Comparison of ENCODE assay signal across 27 mouse cellular contexts in the genomic region with DNA sequence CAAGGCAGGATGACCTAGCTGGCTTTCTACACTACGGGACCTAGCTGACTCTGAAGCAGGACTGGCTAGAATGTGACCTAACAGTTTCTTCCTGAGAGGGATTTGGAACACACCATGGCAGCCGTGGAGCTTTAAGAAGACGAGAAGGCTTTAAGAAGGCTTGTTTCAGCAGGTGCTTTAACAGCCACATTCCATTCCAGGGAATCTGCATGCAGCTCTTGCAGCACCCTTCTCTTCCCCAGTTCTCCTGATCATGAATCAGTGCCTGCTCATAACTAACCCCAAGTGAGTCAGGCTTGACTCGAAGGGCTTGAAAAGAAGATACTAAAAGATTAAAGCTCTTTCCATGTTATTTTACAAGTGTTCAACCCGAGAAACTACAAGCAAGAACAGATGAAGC. TPM values are rescaled to one million over a fixed set of nuclear protein-coding genes. Genes with fewer than 3 reads are reported as not detected.
DNase-seq lines count a peak whose midpoint lies in the region; ATAC-seq and TF ChIP-seq lines count a peak whose summit lies in the region.
"Had no signal": no experiment of that assay in that cellular context is flagged by ENCODE, and none has a peak within 500 bp of the region (broad histone marks: within the 10 kb centered on the region; RNA-seq: fewer than 3 reads in every experiment).

No protein-coding gene starts in this region.

- in situ Hi-C loops in Patski (cut with MboI; ENCODE audit: low pct_unique_long_range_greater_than_20kb), result no loop called here

- peak; percentile 30 for DNase-seq in adrenal gland, adult 2 months
- no peak for DNase-seq in adrenal gland, postnatal 10 days
- DNase-seq in left cerebral cortex, adult 2 months (ENCODE audit: extremely low spot score in 1 of 2, low spot score in 2 of 2), result no peak
- DNase-seq in left cerebral cortex, adult 18-20 months (ENCODE audit: low spot score in 2 of 2), result no peak
- DNase-seq in Patski (ENCODE audit: low read depth, low spot score), result peak; percentile 31
- DNase-seq in stomach, postnatal 0 days (ENCODE audit: low spot score), result no peak
- DNase-seq: cerebellum, adult 11-12 months; cerebellum, adult 9-11 months; gastrocnemius, postnatal 14 days; heart, postnatal 36 days; kidney, adult 9 months; kidney, postnatal 10 days; thymus, postnatal 25 days had no signal

- H3K4me3 ChIP-seq in left cerebral cortex, adult 2 months, result no peak overlapping the region
- H3K4me3 ChIP-seq in stomach, postnatal 0 days (ENCODE audit: low read depth, low read length), result no peak overlapping the region
- H3K4me3 ChIP-seq in neural tube, embryonic 15.5 days (replicated peaks), result no peak overlapping the region
- H3K4me3 ChIP-seq: embryonic facial prominence, embryonic 13.5 days; forebrain, embryonic 10.5 days; forebrain, embryonic 15.5 days; heart, embryonic 10.5 days; heart, embryonic 15.5 days; hindbrain, embryonic 12.5 days; intestine, embryonic 15.5 days; limb, embryonic 13.5 days; lung, embryonic 15.5 days; midbrain, embryonic 10.5 days; midbrain, embryonic 15.5 days had no signal

- CTCF ChIA-PET in Patski (lab: Charles Lee), result interaction anchor here (1.1 to 1.2 kb wide), 2 partner anchors 62 to 82 kb away, joined by 3 read pairs; no protein-coding TSS in a partner anchor

- peak; percentile 95 for ATAC-seq in Patski
- ATAC-seq in stomach, postnatal 0 days (ENCODE audit: low FRiP score, low TSS enrichment), result no peak
- no peak for ATAC-seq in neural tube, embryonic 15.5 days (ENCODE audit: low FRiP score)
- ATAC-seq: forebrain, embryonic 15.5 days; hindbrain, postnatal 0 days; intestine, embryonic 15.5 days; midbrain, embryonic 15.5 days had no signal

- H3K27ac ChIP-seq in left cerebral cortex, adult 2 months, result peak overlapping the region; percentile 62
- no peak overlapping the region for H3K27ac ChIP-seq in stomach, postnatal 0 days (replicated peaks)
- no peak overlapping the region for H3K27ac ChIP-seq in neural tube, embryonic 15.5 days (replicated peaks)
- H3K27ac ChIP-seq: embryonic facial prominence, embryonic 13.5 days; forebrain, embryonic 10.5 days; forebrain, embryonic 15.5 days; heart, embryonic 10.5 days; heart, embryonic 15.5 days; hindbrain, embryonic 12.5 days; hindbrain, postnatal 0 days; intestine, embryonic 15.5 days; limb, embryonic 13.5 days; lung, embryonic 15.5 days; midbrain, embryonic 10.5 days; midbrain, embryonic 15.5 days had no signal

- intact Hi-C loops in left cerebral cortex, adult 2 months (cut with DNase I), result loop anchor here (5.0 kb wide), 1 partner anchor 42 kb away; a partner anchor contains a TSS

- H3K27me3 ChIP-seq in Patski, result no peaks in the 10 kb centered on the region
- H3K27me3 ChIP-seq in stomach, postnatal 0 days (ENCODE audit: control insufficient read depth, insufficient read depth, low read length), result no peaks in the 10 kb centered on the region
- no peaks in the 10 kb centered on the region for H3K27me3 ChIP-seq in neural tube, embryonic 15.5 days (replicated peaks)
- H3K27me3 ChIP-seq: embryonic facial prominence, embryonic 13.5 days; forebrain, embryonic 15.5 days; heart, embryonic 15.5 days; hindbrain, embryonic 12.5 days; intestine, embryonic 15.5 days; limb, embryonic 13.5 days; lung, embryonic 15.5 days; midbrain, embryonic 15.5 days had no signal

- H3K9ac ChIP-seq in stomach, postnatal 0 days (ENCODE audit: low read length), result no peak overlapping the region
- H3K9ac ChIP-seq in neural tube, embryonic 15.5 days (replicated peaks), result no peak overlapping the region
- H3K9ac ChIP-seq: embryonic facial prominence, embryonic 13.5 days; forebrain, embryonic 15.5 days; heart, embryonic 15.5 days; hindbrain, embryonic 12.5 days; intestine, embryonic 15.5 days; limb, embryonic 13.5 days; lung, embryonic 15.5 days; midbrain, embryonic 15.5 days had no signal

- H3K9me3 ChIP-seq in stomach, postnatal 0 days (ENCODE audit: control insufficient read depth, low read length), result no peaks in the 10 kb centered on the region
- no peaks in the 10 kb centered on the region for H3K9me3 ChIP-seq in neural tube, embryonic 15.5 days (replicated peaks)
- H3K9me3 ChIP-seq: embryonic facial prominence, embryonic 13.5 days; forebrain, embryonic 10.5 days; forebrain, embryonic 15.5 days; heart, embryonic 10.5 days; heart, embryonic 15.5 days; hindbrain, embryonic 12.5 days; intestine, embryonic 15.5 days; limb, embryonic 13.5 days; lung, embryonic 15.5 days; midbrain, embryonic 10.5 days; midbrain, embryonic 15.5 days had no signal

- POLR2A ChIA-PET in Patski (lab: Charles Lee), result interaction anchor here (1.0 kb wide), 1 partner anchor 10 kb away, joined by 5 read pairs; no protein-coding TSS in a partner anchor

- no peaks in the 10 kb centered on the region for H3K4me1 ChIP-seq in stomach, postnatal 0 days (replicated peaks; ENCODE audit: control insufficient read depth, insufficient read depth)
- peaks cover 14% of the 10 kb centered on the region; the same call in 1 of the 2 replicates for H3K4me1 ChIP-seq in neural tube, embryonic 15.5 days
- H3K4me1 ChIP-seq: embryonic facial prominence, embryonic 13.5 days; forebrain, embryonic 10.5 days; lung, embryonic 15.5 days; midbrain, embryonic 10.5 days; midbrain, embryonic 15.5 days had no signal

- H3K36me3 ChIP-seq in stomach, postnatal 0 days (ENCODE audit: control insufficient read depth, insufficient read depth, low read length), result no peaks in the 10 kb centered on the region
- peaks cover 3% of the 10 kb centered on the region; the same call in 1 of the 2 replicates for H3K36me3 ChIP-seq in neural tube, embryonic 15.5 days
- H3K36me3 ChIP-seq: intestine, embryonic 15.5 days had no signal

- WGBS in stomach, postnatal 0 days, result 62% methylated on average over 5 of the region's 5 CpGs
- WGBS in neural tube, embryonic 15.5 days, result 89% methylated on average over 5 of the region's 5 CpGs

- H3K4me2 ChIP-seq in stomach, postnatal 0 days (replicated peaks; ENCODE audit: low read depth), result no peak overlapping the region
- no peak overlapping the region for H3K4me2 ChIP-seq in neural tube, embryonic 15.5 days
- H3K4me2 ChIP-seq: embryonic facial prominence, embryonic 13.5 days; forebrain, embryonic 15.5 days; heart, embryonic 15.5 days; hindbrain, embryonic 12.5 days; intestine, embryonic 15.5 days; limb, embryonic 13.5 days; liver, embryonic 11.5 days; lung, embryonic 15.5 days; midbrain, embryonic 15.5 days had no signal

- no peak for TF ChIP-seq CTCF in left cerebral cortex, adult 2 months (IDR thresholded peaks at IDR 0.05)
- TF ChIP-seq CTCF in Patski (IDR thresholded peaks at IDR 0.05), result no peak
- TF ChIP-seq CTCF in stomach, postnatal 0 days (IDR thresholded peaks at IDR 0.05; ENCODE audit: low read depth), result no peak

- no peak for TF ChIP-seq EP300 in stomach, postnatal 0 days (optimal IDR thresholded peaks at IDR 0.05)

RNA-seq across cellular contexts. Expression of a gene that starts 43.4 kb away (rescaled TPM):
- 10 to 100 TPM; 55.0 to 70.7 TPM for total RNA-seq in adrenal gland, adult 2 months (2021)
- 22.2 and 22.8 TPM in 2 replicates for polyA plus RNA-seq in adrenal gland, adult 2 months (2012; rRNA removed)
- 10 to 100 TPM; 60.0 to 65.6 TPM for total RNA-seq in adrenal gland, postnatal 10 days (2021)
- total RNA-seq in left cerebral cortex, adult 2 months (2021), result 10 to 100 TPM; 57.1 to 59.0 TPM
- 10 to 100 TPM; 59.2 to 60.3 TPM for total RNA-seq in left cerebral cortex, adult 18-20 months (2021)
- polyA plus RNA-seq in Patski (2021), result 74.0 TPM
- polyA plus RNA-seq in stomach, postnatal 0 days (2015; fragmentation: Nextera tagmentation; extraction: Ambion mirVana), result 87.8 and 94.8 TPM in 2 replicates
- 214 and 239 TPM in 2 replicates for polyA plus RNA-seq in neural tube, embryonic 15.5 days (2015; fragmentation: Nextera tagmentation; extraction: Ambion mirVana)

Comparison
In these comparisons a context has a peak if more than half of its experiments do, and no peak if none do; other contexts are left out.
1. DNase-seq: peak in adrenal gland, adult 2 months (single experiment) and Patski (single experiment); none in adrenal gland, postnatal 10 days (single experiment), left cerebral cortex, adult 2 months (0 of 2), left cerebral cortex, adult 18-20 months (0 of 2) and stomach, postnatal 0 days (single experiment).